Mouse (Mus musculus) CH12.LX (cell line): ENCODE results near the gene Ncoa3.

ENCODE experiments used
- CHD2 ChIP-seq: IDR thresholded peaks from 2 replicates; pipeline ENCODE4 v1.6.1; 2011; ENCODE audit warnings: low read length, improper control_type of control experiment
- CTCF ChIP-seq, 2 experiments: IDR thresholded peaks in 1 of 2; conservative IDR thresholded peaks in 1 of 2; 2 replicates each; pipeline ENCODE4 v1.5.1; 2011 to 2012; ENCODE audit warnings: low read depth in 2 of 2, low read length in 2 of 2, improper control_type of control experiment in 1 of 2, inconsistent platforms in 1 of 2, mild to moderate bottlenecking in 1 of 2, moderate library complexity in 1 of 2
- EP300 ChIP-seq: IDR thresholded peaks from 2 replicates; pipeline ENCODE4 v1.6.1; 2011; ENCODE audit warnings: low read length, improper control_type of control experiment
- MAX ChIP-seq: IDR thresholded peaks from 2 replicates; pipeline ENCODE4 v1.6.1; 2011; ENCODE audit warnings: low read length, improper control_type of control experiment
- MAZ ChIP-seq: IDR thresholded peaks from 2 replicates; pipeline ENCODE4 v1.6.1; 2012; ENCODE audit warnings: low read depth, mild to moderate bottlenecking, inconsistent platforms, low read length, improper control_type of control experiment, moderate library complexity
- TBP ChIP-seq: conservative IDR thresholded peaks from 2 replicates; pipeline ENCODE4 v1.6.1; 2011; ENCODE audit warnings: low read depth, low read length, improper control_type of control experiment
- USF1 ChIP-seq: IDR thresholded peaks from 2 replicates; pipeline ENCODE4 v1.6.1; 2014; ENCODE audit warnings: low read depth, mild to moderate bottlenecking, inconsistent platforms, low read length, improper control_type of control experiment

- TF ChIP-seq CTCF (conservative IDR thresholded peaks at IDR 0.05 in 1 of 2, IDR thresholded peaks at IDR 0.05 in 1 of 2; ENCODE audit: low read depth in 2 of 2, low read length in 2 of 2) (no peak), MAZ (no peak), CHD2 (peak; percentile 39; the same call in 1 of the 2 replicates), EP300 (0 out of 2 replicates have a peak, but pooled peaks have one; percentile 40), MAX (peak; percentile 35; the same call in 1 of the 2 replicates), TBP (no peak), USF1 (no peak)
Observed at GRCm38 (mm10) chr2:165956096-165956740, 36.2 kb upstream of the Ncoa3 start.
